Mouse (Mus musculus): ENCODE data around the gene Zbtb16. TPM values are rescaled to one million over a fixed set of nuclear protein-coding genes. Genes with fewer than 3 reads are reported as not detected.

Zbtb16 gene
- total and polyA plus RNA-seq, 2 experiments, result 7.2 to 24.2 TPM

GRCm38 (mm10) chr9:48633147-48633546 lies 202.9 kb downstream of the Zbtb16 start:
- no peak overlapping the region for H3K9ac ChIP-seq (ENCODE audit: low read depth, low read length)
- H3K36me3 ChIP-seq (ENCODE audit: control insufficient read depth, insufficient read depth, low read length), result no peaks in the 10 kb centered on the region
- WGBS, result 80% methylated on average over 6 of the region's 6 CpGs
- TF ChIP-seq POLR2A (IDR thresholded peaks at IDR 0.05; ENCODE audit: extremely low read depth, insufficient read depth, low read length) (no peak), CTCF (IDR thresholded peaks at IDR 0.05; ENCODE audit: low read depth, low read length) (no peak)
- DNase-seq (ENCODE audit: extremely low read depth, low read depth, low spot score), result no peak
- no peaks in the 10 kb centered on the region for H3K4me1 ChIP-seq (ENCODE audit: control insufficient read depth, insufficient read depth, low read length)
- no peak overlapping the region for H3K4me3 ChIP-seq (ENCODE audit: insufficient read depth, low read depth, low read length)
- no peak overlapping the region for H3K27ac ChIP-seq (replicated peaks; ENCODE audit: insufficient read depth, low read depth, low read length)
- H3K79me2 ChIP-seq (ENCODE audit: control insufficient read depth, insufficient read depth, low read length), result no peaks in the 10 kb centered on the region
- H3K27me3 ChIP-seq (ENCODE audit: control insufficient read depth, insufficient read depth, low read length), result 0 out of 2 replicates have a peak, but pooled peaks cover under 1% of the 10 kb centered on the region

GRCm38 (mm10) chr9:48619268-48619667 lies 216.8 kb downstream of the Zbtb16 start:
- no peak for DNase-seq (ENCODE audit: extremely low read depth, low read depth, low spot score)
- peaks cover 12% of the 10 kb centered on the region for H3K4me1 ChIP-seq (ENCODE audit: control insufficient read depth, insufficient read depth, low read length)
- H3K27me3 ChIP-seq (ENCODE audit: control insufficient read depth, insufficient read depth, low read length), result no peaks in the 10 kb centered on the region
- no peak overlapping the region for H3K4me3 ChIP-seq (ENCODE audit: insufficient read depth, low read depth, low read length)
- H3K27ac ChIP-seq (replicated peaks; ENCODE audit: insufficient read depth, low read depth, low read length), result no peak overlapping the region
- H3K9ac ChIP-seq (ENCODE audit: low read depth, low read length), result no peak overlapping the region
- H3K36me3 ChIP-seq (ENCODE audit: control insufficient read depth, insufficient read depth, low read length), result no peaks in the 10 kb centered on the region
- 72% methylated on average over 1 of the region's 1 CpGs for WGBS
- no peak for TF ChIP-seq CTCF (IDR thresholded peaks at IDR 0.05; ENCODE audit: low read depth, low read length)
- no peak for TF ChIP-seq POLR2A (IDR thresholded peaks at IDR 0.05; ENCODE audit: extremely low read depth, insufficient read depth, low read length)
- H3K79me2 ChIP-seq (ENCODE audit: control insufficient read depth, insufficient read depth, low read length), result no peaks in the 10 kb centered on the region

- DNase-seq (ENCODE audit: extremely low read depth, low read depth, low spot score), result peak; percentile 84
- Histone ChIP-seq H3K27me3 (ENCODE audit: control insufficient read depth, insufficient read depth, low read length) (no peaks in the 10 kb centered on the region), H3K36me3 (ENCODE audit: control insufficient read depth, insufficient read depth, low read length) (no peaks in the 10 kb centered on the region), H3K4me3 (ENCODE audit: insufficient read depth, low read depth, low read length) (peak overlapping the region; percentile 31), H3K4me1 (ENCODE audit: control insufficient read depth, insufficient read depth, low read length) (peaks cover 12% of the 10 kb centered on the region), H3K27ac (replicated peaks; ENCODE audit: insufficient read depth, low read depth, low read length) (peak overlapping the region; percentile 96), H3K9ac (ENCODE audit: low read depth, low read length) (peak overlapping the region; percentile 67), H3K79me2 (ENCODE audit: control insufficient read depth, insufficient read depth, low read length) (no peaks in the 10 kb centered on the region)
- TF ChIP-seq CTCF (IDR thresholded peaks at IDR 0.05; ENCODE audit: low read depth, low read length) (peak; percentile 62), POLR2A (IDR thresholded peaks at IDR 0.05; ENCODE audit: extremely low read depth, insufficient read depth, low read length) (no peak)
- 11% methylated on average over 6 of the region's 6 CpGs for WGBS
These were observed 217.4 kb downstream of the Zbtb16 start for GRCm38 (mm10) chr9:48618589-48618988.

GRCm38 (mm10) chr9:48618111-48618510 lies 217.9 kb downstream of the Zbtb16 start:
- Histone ChIP-seq H3K4me3 (ENCODE audit: insufficient read depth, low read depth, low read length) (no peak overlapping the region), H3K36me3 (ENCODE audit: control insufficient read depth, insufficient read depth, low read length) (no peaks in the 10 kb centered on the region), H3K9ac (ENCODE audit: low read depth, low read length) (peak overlapping the region; percentile 67; the same call in 1 of the 2 replicates), H3K4me1 (ENCODE audit: control insufficient read depth, insufficient read depth, low read length) (peaks cover 15% of the 10 kb centered on the region), H3K27me3 (ENCODE audit: control insufficient read depth, insufficient read depth, low read length) (no peaks in the 10 kb centered on the region), H3K79me2 (ENCODE audit: control insufficient read depth, insufficient read depth, low read length) (no peaks in the 10 kb centered on the region), H3K27ac (replicated peaks; ENCODE audit: insufficient read depth, low read depth, low read length) (peak overlapping the region; percentile 96)
- 10% methylated on average over 8 of the region's 8 CpGs for WGBS
- TF ChIP-seq POLR2A (IDR thresholded peaks at IDR 0.05; ENCODE audit: extremely low read depth, insufficient read depth, low read length) (no peak), CTCF (IDR thresholded peaks at IDR 0.05; ENCODE audit: low read depth, low read length) (no peak)
- peak; percentile 99 for DNase-seq (ENCODE audit: extremely low read depth, low read depth, low spot score)

- no peak for TF ChIP-seq CTCF (IDR thresholded peaks at IDR 0.05; ENCODE audit: low read depth, low read length)
- no peak for TF ChIP-seq POLR2A (IDR thresholded peaks at IDR 0.05; ENCODE audit: extremely low read depth, insufficient read depth, low read length)
- no peak overlapping the region for H3K4me3 ChIP-seq (ENCODE audit: insufficient read depth, low read depth, low read length)
- H3K27ac ChIP-seq (replicated peaks; ENCODE audit: insufficient read depth, low read depth, low read length), result peak overlapping the region; percentile 96
- peak overlapping the region; percentile 22; the same call in 1 of the 2 replicates for H3K9ac ChIP-seq (ENCODE audit: low read depth, low read length)
- no peaks in the 10 kb centered on the region for H3K79me2 ChIP-seq (ENCODE audit: control insufficient read depth, insufficient read depth, low read length)
- H3K27me3 ChIP-seq (ENCODE audit: control insufficient read depth, insufficient read depth, low read length), result no peaks in the 10 kb centered on the region
- DNase-seq (ENCODE audit: extremely low read depth, low read depth, low spot score), result peak; percentile 90
- no peaks in the 10 kb centered on the region for H3K36me3 ChIP-seq (ENCODE audit: control insufficient read depth, insufficient read depth, low read length)
- H3K4me1 ChIP-seq (ENCODE audit: control insufficient read depth, insufficient read depth, low read length), result peaks cover 15% of the 10 kb centered on the region
- WGBS, result 13% methylated on average over 3 of the region's 3 CpGs
These were observed 218.5 kb downstream of the Zbtb16 start for GRCm38 (mm10) chr9:48617511-48618010.

- no peaks in the 10 kb centered on the region for H3K79me2 ChIP-seq (ENCODE audit: control insufficient read depth, insufficient read depth, low read length)
- no peak overlapping the region for H3K4me3 ChIP-seq (ENCODE audit: insufficient read depth, low read depth, low read length)
- peak; percentile 89 for DNase-seq (ENCODE audit: extremely low read depth, low read depth, low spot score)
- peaks cover 15% of the 10 kb centered on the region for H3K4me1 ChIP-seq (ENCODE audit: control insufficient read depth, insufficient read depth, low read length)
- 38% methylated on average over 4 of the region's 4 CpGs for WGBS
- H3K36me3 ChIP-seq (ENCODE audit: control insufficient read depth, insufficient read depth, low read length), result no peaks in the 10 kb centered on the region
- peak overlapping the region; percentile 51; the same call in 1 of the 2 replicates for H3K27ac ChIP-seq (replicated peaks; ENCODE audit: insufficient read depth, low read depth, low read length)
- TF ChIP-seq POLR2A (IDR thresholded peaks at IDR 0.05; ENCODE audit: extremely low read depth, insufficient read depth, low read length), result no peak
- no peaks in the 10 kb centered on the region for H3K27me3 ChIP-seq (ENCODE audit: control insufficient read depth, insufficient read depth, low read length)
- no peak overlapping the region for H3K9ac ChIP-seq (ENCODE audit: low read depth, low read length)
These were observed 222.8 kb downstream of the Zbtb16 start for GRCm38 (mm10) chr9:48613221-48613620.
